Mouse (Mus musculus) lung, postnatal 14 days (tissue): ENCODE measurements around the gene Gm14862.
"Not testable (repeated sequence)": the region's sequence is repeated elsewhere in the genome, so short reads cannot be mapped to it uniquely, and the experiment has no call there.

ENCODE experiments used
- DNase-seq: peaks from one replicate; pipeline ENCODE4 v3.0.0; 2021

Gm14862 gene

GRCm38 (mm10) chrX:9256766-9257165 is at the start of gene Gm14862:
Gene Gm14862 (minus strand): TSS chrX:9256899.
- no peak for DNase-seq

DNA sequence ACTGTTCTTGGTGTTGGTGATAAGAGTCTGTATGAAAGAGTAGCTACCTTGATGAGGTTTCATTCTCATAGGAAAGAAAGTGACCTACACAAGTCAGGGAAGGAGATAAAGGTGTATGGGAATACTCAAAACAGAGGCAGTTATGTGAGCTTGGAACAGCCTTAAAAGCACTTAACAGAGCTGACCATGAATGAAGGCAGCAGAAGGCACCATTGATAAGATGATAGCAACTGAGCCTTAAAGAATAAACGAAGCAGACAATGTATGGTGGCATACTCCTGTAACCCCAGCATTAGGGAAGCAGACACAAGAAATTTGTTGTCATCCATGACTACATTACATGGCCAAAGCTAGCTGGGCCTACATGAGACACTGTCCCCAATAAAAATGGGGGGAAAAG is 46.8 kb upstream of the Gm14862 start:
- no peak for DNase-seq

DNA sequence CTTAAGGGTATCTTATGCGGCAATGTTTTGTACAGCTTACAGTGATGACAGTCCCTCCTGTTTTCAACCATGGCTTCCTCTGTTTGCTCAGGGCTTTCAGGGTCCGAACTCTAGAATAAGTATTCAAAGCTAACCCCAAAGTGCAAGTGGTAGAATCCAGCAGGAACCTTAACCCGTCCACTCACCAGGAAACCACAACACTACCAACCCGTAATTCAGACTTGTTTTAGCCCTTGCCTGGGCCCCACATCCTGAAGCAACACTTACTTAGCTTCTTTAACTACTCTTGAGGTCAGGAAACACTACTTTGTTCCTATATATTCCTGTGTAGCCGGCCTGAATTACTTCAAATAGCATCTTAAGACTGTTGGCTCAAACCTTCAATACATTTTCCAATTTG is 46.1 kb upstream of the Gm14862 start:
- no peak for DNase-seq

DNA sequence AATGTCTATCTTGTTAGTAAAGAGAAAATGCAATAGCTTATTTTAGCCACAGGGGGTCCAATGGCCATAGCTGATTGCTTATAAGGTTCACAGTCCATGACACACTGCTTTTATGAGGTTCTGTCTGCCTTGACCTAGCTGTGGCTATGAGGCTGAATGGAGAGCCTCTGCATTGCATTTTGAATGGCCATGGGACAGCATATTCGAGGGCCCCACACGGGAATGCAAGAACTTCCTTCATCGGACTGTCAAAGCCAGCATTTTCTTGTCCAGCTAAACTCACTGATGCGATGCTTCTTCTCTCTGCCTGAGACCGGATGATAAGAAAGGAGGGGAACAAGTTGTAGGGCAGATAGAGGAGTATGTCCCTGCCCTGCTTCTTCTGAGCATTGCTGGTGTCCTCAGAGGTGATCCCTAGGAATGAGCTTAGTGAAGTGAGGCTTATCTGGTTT is 41.7 kb upstream of the Gm14862 start:
- DNase-seq = no peak

DNA sequence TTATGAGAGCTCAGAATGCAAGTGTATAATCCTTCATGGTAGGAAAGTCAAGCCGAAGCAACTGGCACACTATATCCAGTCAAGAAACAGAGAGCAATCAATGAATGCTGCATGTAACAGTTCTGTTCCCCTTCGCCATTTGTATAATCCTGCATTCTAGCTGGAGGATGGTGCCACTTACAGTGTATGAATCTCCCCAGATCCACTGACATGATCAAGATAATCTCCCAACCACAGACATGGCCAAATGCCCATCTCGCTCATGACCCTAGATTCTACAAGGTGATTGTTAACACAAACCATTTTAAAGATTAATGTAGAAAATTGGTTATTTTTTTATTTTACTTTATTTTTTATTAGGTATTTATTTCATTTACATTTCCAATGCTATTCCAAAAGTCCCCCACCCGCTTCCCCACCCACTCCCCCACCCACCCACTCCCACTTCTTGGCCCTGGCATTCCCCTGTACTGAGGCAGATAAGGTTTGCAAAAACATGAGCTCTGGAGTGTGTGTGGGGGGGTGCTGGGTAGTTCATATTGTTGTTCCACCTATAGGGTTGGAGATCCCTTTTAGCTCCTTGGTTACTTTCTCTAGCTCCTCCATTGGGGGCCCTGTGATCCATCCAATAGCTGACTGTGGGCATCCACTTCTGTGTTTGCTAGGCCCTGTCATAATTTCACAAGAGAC is 36.6 kb upstream of the Gm14862 start:
- DNase-seq = not testable (repeated sequence)

- not testable (repeated sequence) for DNase-seq
Observed at GRCm38 (mm10) chrX:9283464-9283863, 26.8 kb upstream of the Gm14862 start, which contains the start of gene H2al1m. Gene H2al1m (plus strand): TSS chrX:9283764.

- no peak for DNase-seq
Observed at GRCm38 (mm10) chrX:9274321-9274720, 17.6 kb upstream of the Gm14862 start.

- no peak for DNase-seq
Observed at GRCm38 (mm10) chrX:9273377-9274002, 16.8 kb upstream of the Gm14862 start.

GRCm38 (mm10) chrX:9272460-9273361 is 16.0 kb upstream of the Gm14862 start, which contains the start of gene Xk:
Gene Xk (plus strand): TSS chrX:9272756.
- peak; percentile 44 for DNase-seq

GRCm38 (mm10) chrX:9271947-9272459 is 15.3 kb upstream of the Gm14862 start:
- no peak for DNase-seq

- DNase-seq = no peak
Observed at GRCm38 (mm10) chrX:9271112-9271511, 14.4 kb upstream of the Gm14862 start.

GRCm38 (mm10) chrX:9259267-9259666 is 2.6 kb upstream of the Gm14862 start:
- DNase-seq = no peak

DNA sequence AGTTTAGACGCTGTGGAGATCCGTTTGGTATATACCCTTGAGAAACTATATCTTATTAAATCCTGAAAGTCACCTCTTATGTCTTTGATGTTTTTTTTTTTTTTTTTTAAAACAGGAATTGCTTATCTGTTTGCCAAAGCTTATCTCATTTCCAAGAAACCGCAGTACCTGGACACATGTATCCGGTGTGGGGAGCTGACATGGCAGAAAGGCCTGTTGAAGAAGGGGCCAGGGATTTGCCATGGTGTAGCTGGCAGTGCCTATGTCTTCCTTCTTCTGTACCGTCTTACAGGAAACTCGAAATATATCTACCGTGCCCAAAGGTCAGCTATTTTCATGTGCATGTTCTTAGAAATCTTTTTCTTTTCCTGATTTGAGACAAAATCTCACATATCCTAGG is 1.1 kb upstream of the Gm14862 start:
- no peak for DNase-seq

- no peak for DNase-seq
Observed at GRCm38 (mm10) chrX:9254901-9255300, 1.8 kb downstream of the Gm14862 start.

DNA sequence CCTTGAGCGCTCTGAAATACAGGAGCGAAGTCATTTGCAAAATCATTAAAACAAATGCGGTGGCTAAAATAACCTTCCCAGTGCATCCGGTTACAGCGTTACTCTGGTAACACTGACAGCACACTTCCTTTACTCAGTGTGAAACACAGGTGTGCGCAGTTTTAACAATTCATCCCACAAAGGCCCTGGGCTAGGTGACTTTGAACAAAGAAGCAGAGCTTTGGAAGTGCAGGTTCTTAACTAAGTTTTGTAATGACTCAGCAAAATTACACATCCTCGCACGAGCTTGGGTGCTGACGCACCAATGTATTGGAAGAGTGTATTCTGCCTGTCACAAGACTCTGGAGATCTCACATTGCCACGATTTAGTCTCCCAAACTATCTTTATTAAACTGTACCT is 2.7 kb downstream of the Gm14862 start:
- no peak for DNase-seq

GRCm38 (mm10) chrX:9248911-9249310 is 7.8 kb downstream of the Gm14862 start:
- no peak for DNase-seq

DNA sequence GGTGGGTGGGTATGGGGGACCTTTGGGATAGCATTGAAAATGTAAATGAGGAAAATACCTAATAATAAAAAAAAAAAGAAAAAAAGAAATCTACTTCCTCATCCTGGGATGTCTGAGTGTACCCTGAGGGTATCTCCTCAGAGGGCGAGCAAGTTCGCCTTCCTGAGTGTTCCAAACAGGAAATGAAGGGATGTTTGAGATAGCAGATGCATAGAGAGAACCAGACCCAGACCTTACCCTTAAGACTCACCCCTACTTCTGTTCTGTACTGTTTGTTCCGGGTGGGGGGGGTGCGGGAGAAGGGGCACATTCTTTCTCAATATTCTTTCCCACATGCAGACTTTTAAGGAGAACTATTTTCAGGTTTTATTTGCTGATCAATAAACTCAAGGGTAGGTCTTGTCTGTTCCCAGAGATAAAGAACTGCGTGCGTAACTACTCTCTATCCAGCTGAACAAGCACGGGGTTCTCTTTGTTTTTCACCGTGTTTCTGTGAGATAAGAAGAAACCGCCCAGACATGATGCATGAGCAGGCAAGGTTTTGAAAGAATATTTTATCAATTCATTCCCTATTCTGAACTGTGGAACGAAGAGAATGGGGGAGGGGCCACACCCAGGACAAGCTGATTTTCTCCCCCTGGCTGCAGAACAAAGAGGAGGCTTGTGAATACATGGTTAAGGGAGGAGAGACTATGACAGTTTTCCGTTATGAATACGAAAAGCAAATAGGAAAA is 11.9 kb downstream of the Gm14862 start:
- no peak for DNase-seq

DNA sequence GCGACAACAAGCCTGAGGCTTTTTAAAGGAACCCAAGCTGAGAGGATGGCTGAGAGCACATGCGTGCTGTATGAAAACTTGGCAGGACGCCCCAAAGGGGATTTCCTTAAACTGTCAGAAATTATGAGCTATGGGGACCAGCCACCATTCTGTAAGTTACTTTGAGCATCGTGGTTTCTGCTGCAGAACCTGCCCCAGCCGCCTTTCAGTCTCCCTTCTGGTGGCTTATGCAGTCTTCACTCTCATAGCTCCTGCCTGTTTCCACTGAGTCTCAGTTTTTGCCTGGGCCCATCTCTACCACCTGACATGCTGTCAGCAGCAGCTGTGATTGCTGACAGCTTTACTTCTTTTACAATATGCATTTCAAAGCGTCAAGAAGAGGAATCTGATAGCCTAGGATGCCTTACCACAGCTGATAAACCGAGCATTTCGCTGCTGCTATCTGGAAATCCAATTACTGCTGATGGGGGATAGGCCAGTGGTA is 13.3 kb downstream of the Gm14862 start:
- DNase-seq = peak; percentile 16

DNA sequence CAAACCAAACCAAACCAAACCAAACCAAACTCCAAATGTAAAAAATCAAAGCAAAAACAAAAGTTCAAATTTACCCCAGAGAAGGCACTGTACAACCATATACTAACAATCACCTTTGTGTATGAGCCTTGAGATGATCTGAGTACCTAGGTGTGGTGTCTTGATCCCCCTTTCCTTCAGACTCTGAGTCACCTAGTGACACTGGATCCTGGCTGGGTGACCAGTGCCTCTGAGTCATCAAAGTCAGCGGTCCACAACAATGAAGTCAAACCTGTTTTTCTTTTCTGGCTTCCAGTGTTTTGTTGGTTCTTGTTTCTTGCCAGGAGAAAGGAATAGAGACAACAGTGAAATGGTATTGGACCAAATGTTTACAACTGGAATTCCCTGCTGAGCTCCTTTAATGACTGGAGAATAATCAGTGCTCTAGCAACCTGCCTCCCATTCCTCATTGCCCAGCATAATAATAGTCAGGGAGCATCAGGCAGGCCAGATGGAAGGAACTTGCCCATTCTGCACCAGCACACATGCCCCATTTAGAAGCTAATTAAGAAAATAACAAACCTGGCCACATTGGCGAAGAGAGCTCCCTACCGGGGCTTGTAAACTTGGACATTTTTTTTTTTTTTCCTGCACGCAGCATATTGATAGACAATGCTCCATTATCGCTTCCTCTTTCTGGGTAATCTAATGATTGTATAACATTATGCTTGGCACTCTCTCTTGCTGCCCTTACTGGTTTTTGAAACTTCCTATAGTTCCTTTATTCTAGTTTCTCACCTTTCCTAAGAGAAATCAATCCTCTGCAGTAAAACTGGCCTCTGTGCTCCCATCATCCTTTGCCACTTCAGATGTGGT is 15.7 kb downstream of the Gm14862 start:
- no peak for DNase-seq

- no peak for DNase-seq
Observed at GRCm38 (mm10) chrX:9227105-9227504, 29.6 kb downstream of the Gm14862 start.
